Mouse (Mus musculus) embryonic fibroblast, embryonic 13.5 days (primary cell): ENCODE measurements around the gene Gm10639. TPM values are rescaled to one million over a fixed set of nuclear protein-coding genes. Genes with fewer than 3 reads are reported as not detected.

Experiments used
- H3K27ac ChIP-seq: 2 replicates; pipeline ENCODE4 v1.5.1; 2012; ENCODE audit warnings: low read length, control low read depth, inconsistent platforms; ENCODE audit not compliant: insufficient read depth
- H3K4me1 ChIP-seq: 2 replicates; pipeline ENCODE4 v1.6.1; 2011; ENCODE audit warnings: low read length; ENCODE audit not compliant: control insufficient read depth, insufficient read depth
- H3K4me3 ChIP-seq: 2 replicates; pipeline ENCODE4 v1.5.1; 2011; ENCODE audit warnings: mild to moderate bottlenecking, control low read depth, low read length; ENCODE audit not compliant: insufficient read depth
- CTCF ChIP-seq: IDR thresholded peaks from 2 replicates; pipeline ENCODE4 v1.5.1; 2011; ENCODE audit warnings: mild to moderate bottlenecking, control low read depth, low read length, moderate library complexity, borderline replicate concordance; ENCODE audit not compliant: insufficient read depth
- POLR2A ChIP-seq: IDR thresholded peaks from 2 replicates; pipeline ENCODE4 v1.6.1; 2011; ENCODE audit warnings: low read depth, mild to moderate bottlenecking, control low read depth, low read length, moderate library complexity
- polyA plus RNA-seq: library from polyadenylated mRNA; stranded (reverse); fragments of >200 nt; gene quantifications from 2 replicates; pipeline ENCODE4 v1.2.4, GENCODE M21; 2011; ENCODE audit warnings: low read depth; ENCODE audit not compliant: missing spikeins, insufficient read length

Gene Gm10639
- polyA plus RNA-seq, 1 experiment, result not detected

GRCm38 (mm10) chr9:78351504-78352220 is 61.9 kb downstream of the Gm10639 start:
- Histone ChIP-seq H3K4me1 (no peaks in the 10 kb centered on the region), H3K4me3 (no peak overlapping the region), H3K27ac (no peak overlapping the region)
- TF ChIP-seq POLR2A (no peak), CTCF (no peak)

Other genes starting within 250 kb of the Gm10639 start
- not detected in 2 replicates for gene Gcm1, start 238.0 kb upstream of the Gm10639 start, polyA plus RNA-seq
- 22.2 and 23.0 TPM in 2 replicates for gene Fbxo9, start 180.9 kb upstream of the Gm10639 start, polyA plus RNA-seq
- gene Ick, start 180.7 kb upstream of the Gm10639 start, polyA plus RNA-seq, result 23.6 and 34.0 TPM in 2 replicates
- 17.4 and 36.2 TPM in 2 replicates for gene Gsta4, start 107.1 kb upstream of the Gm10639 start, polyA plus RNA-seq
- gene Gsta1, start 59.3 kb upstream of the Gm10639 start, polyA plus RNA-seq, result not detected in 2 replicates
- 0.57 TPM in 1 of 2 replicates, not detected in the other for gene Gm3776, start 32.8 kb upstream of the Gm10639 start, polyA plus RNA-seq
- gene Omt2a, start 24.9 kb downstream of the Gm10639 start, polyA plus RNA-seq, result not detected in 2 replicates
- not detected in 2 replicates for gene Omt2b, start 37.7 kb downstream of the Gm10639 start, polyA plus RNA-seq
- not detected in 2 replicates for gene Gsta2, start 65.9 kb downstream of the Gm10639 start, polyA plus RNA-seq
- gene Dppa5a, start 78.3 kb downstream of the Gm10639 start, polyA plus RNA-seq, result not detected in 2 replicates
- 0.47 TPM in 1 of 2 replicates, not detected in the other for gene Ooep, start 88.8 kb downstream of the Gm10639 start, polyA plus RNA-seq
- 0.45 and 0.47 TPM in 2 replicates for gene Ddx43, start 105.9 kb downstream of the Gm10639 start, polyA plus RNA-seq
- gene Cgas, start 153.3 kb downstream of the Gm10639 start, polyA plus RNA-seq, result 5.1 and 5.8 TPM in 2 replicates
- 14.5 and 15.4 TPM in 2 replicates for gene Mto1, start 158.3 kb downstream of the Gm10639 start, polyA plus RNA-seq
- not detected in 2 replicates for gene Gm17324, start 158.9 kb downstream of the Gm10639 start, polyA plus RNA-seq
- 16,028 and 17,695 TPM in 2 replicates for gene Eef1a1, start 199.2 kb downstream of the Gm10639 start, polyA plus RNA-seq